Mouse (Mus musculus): ENCODE data around the gene A730071L15Rik. TPM values are rescaled to one million over a fixed set of nuclear protein-coding genes. Genes with fewer than 3 reads are reported as not detected.

The A730071L15Rik gene
- polyA plus RNA-seq, 2 experiments, result 0.30 to 0.48 TPM

- 90% methylated on average over 12 of the region's 12 CpGs for WGBS
- no peak for ATAC-seq (ENCODE audit: low FRiP score, low read depth)
- Histone ChIP-seq H3K36me3 (ENCODE audit: control insufficient read depth, insufficient read depth, low read length) (no peaks in the 10 kb centered on the region), H3K4me3 (replicated peaks; ENCODE audit: low read length) (no peak overlapping the region), H3K27ac (replicated peaks; ENCODE audit: low read depth, low read length) (no peak overlapping the region), H3K4me2 (replicated peaks; ENCODE audit: low read depth, low read length, severe bottlenecking) (no peak overlapping the region), H3K9ac (ENCODE audit: low read depth, low read length, severe bottlenecking) (no peak overlapping the region), H3K9me3 (ENCODE audit: control insufficient read depth, low read length) (no peaks in the 10 kb centered on the region), H3K27me3 (ENCODE audit: control insufficient read depth, insufficient read depth, low read length) (no peaks in the 10 kb centered on the region), H3K4me1 (ENCODE audit: control insufficient read depth, insufficient read depth, low read length) (no peaks in the 10 kb centered on the region)
- no peak for TF ChIP-seq POLR2A (IDR thresholded peaks at IDR 0.05; ENCODE audit: borderline replicate concordance, extremely low read depth, insufficient read depth, insufficient read length)
- DNase-seq (ENCODE audit: low spot score), result no peak
Measured at GRCm38 (mm10) chr11:6163706-6164105, 36.1 kb upstream of the A730071L15Rik start.

- ATAC-seq (ENCODE audit: low FRiP score, low read depth), result no peak
- DNase-seq (ENCODE audit: low spot score), result no peak
- Histone ChIP-seq H3K36me3 (ENCODE audit: control insufficient read depth, insufficient read depth, low read length) (no peaks in the 10 kb centered on the region), H3K9ac (ENCODE audit: low read depth, low read length, severe bottlenecking) (no peak overlapping the region), H3K9me3 (ENCODE audit: control insufficient read depth, low read length) (no peaks in the 10 kb centered on the region), H3K4me3 (replicated peaks; ENCODE audit: low read length) (no peak overlapping the region), H3K4me1 (ENCODE audit: control insufficient read depth, insufficient read depth, low read length) (no peaks in the 10 kb centered on the region), H3K4me2 (replicated peaks; ENCODE audit: low read depth, low read length, severe bottlenecking) (no peak overlapping the region), H3K27ac (replicated peaks; ENCODE audit: low read depth, low read length) (no peak overlapping the region), H3K27me3 (ENCODE audit: control insufficient read depth, insufficient read depth, low read length) (no peaks in the 10 kb centered on the region)
- no peak for TF ChIP-seq POLR2A (IDR thresholded peaks at IDR 0.05; ENCODE audit: borderline replicate concordance, extremely low read depth, insufficient read depth, insufficient read length)
- 93% methylated on average over 7 of the region's 7 CpGs for WGBS
Measured at GRCm38 (mm10) chr11:6164781-6165180, 35.0 kb upstream of the A730071L15Rik start.

GRCm38 (mm10) chr11:6165391-6166081 lies 34.3 kb upstream of the A730071L15Rik start:
- no peak overlapping the region for H3K4me3 ChIP-seq (replicated peaks; ENCODE audit: low read length)
- no peaks in the 10 kb centered on the region for H3K9me3 ChIP-seq (ENCODE audit: control insufficient read depth, low read length)
- H3K4me2 ChIP-seq (replicated peaks; ENCODE audit: low read depth, low read length, severe bottlenecking), result no peak overlapping the region
- H3K4me1 ChIP-seq (ENCODE audit: control insufficient read depth, insufficient read depth, low read length), result no peaks in the 10 kb centered on the region
- H3K27ac ChIP-seq (replicated peaks; ENCODE audit: low read depth, low read length), result no peak overlapping the region
- no peak overlapping the region for H3K9ac ChIP-seq (ENCODE audit: low read depth, low read length, severe bottlenecking)
- H3K27me3 ChIP-seq (ENCODE audit: control insufficient read depth, insufficient read depth, low read length), result no peaks in the 10 kb centered on the region
- no peaks in the 10 kb centered on the region for H3K36me3 ChIP-seq (ENCODE audit: control insufficient read depth, insufficient read depth, low read length)
- ATAC-seq (ENCODE audit: low FRiP score, low read depth), result no peak
- no peak for TF ChIP-seq POLR2A (IDR thresholded peaks at IDR 0.05; ENCODE audit: borderline replicate concordance, extremely low read depth, insufficient read depth, insufficient read length)
- 96% methylated on average over 7 of the region's 7 CpGs for WGBS
- DNase-seq (ENCODE audit: low spot score), result no peak

- ATAC-seq (ENCODE audit: low FRiP score, low read depth) (no peak), DNase-seq (ENCODE audit: low spot score) (no peak)
- no peak overlapping the region for H3K4me3 ChIP-seq (replicated peaks; ENCODE audit: low read length)
- no peak overlapping the region for H3K9ac ChIP-seq (ENCODE audit: low read depth, low read length, severe bottlenecking)
- no peak overlapping the region for H3K4me2 ChIP-seq (replicated peaks; ENCODE audit: low read depth, low read length, severe bottlenecking)
- H3K27me3 ChIP-seq (ENCODE audit: control insufficient read depth, insufficient read depth, low read length), result no peaks in the 10 kb centered on the region
- no peaks in the 10 kb centered on the region for H3K9me3 ChIP-seq (ENCODE audit: control insufficient read depth, low read length)
- no peaks in the 10 kb centered on the region for H3K36me3 ChIP-seq (ENCODE audit: control insufficient read depth, insufficient read depth, low read length)
- WGBS, result 93% methylated on average over 12 of the region's 12 CpGs
- TF ChIP-seq POLR2A (IDR thresholded peaks at IDR 0.05; ENCODE audit: borderline replicate concordance, extremely low read depth, insufficient read depth, insufficient read length), result no peak
- H3K27ac ChIP-seq (replicated peaks; ENCODE audit: low read depth, low read length), result no peak overlapping the region
- H3K4me1 ChIP-seq (ENCODE audit: control insufficient read depth, insufficient read depth, low read length), result no peaks in the 10 kb centered on the region
Measured at GRCm38 (mm10) chr11:6166351-6166750, 33.5 kb upstream of the A730071L15Rik start.

GRCm38 (mm10) chr11:6169041-6169663 lies 30.7 kb upstream of the A730071L15Rik start:
- Histone ChIP-seq H3K36me3 (ENCODE audit: control insufficient read depth, insufficient read depth, low read length) (no peaks in the 10 kb centered on the region), H3K4me1 (ENCODE audit: control insufficient read depth, insufficient read depth, low read length) (no peaks in the 10 kb centered on the region), H3K4me3 (replicated peaks; ENCODE audit: low read length) (no peak overlapping the region), H3K27ac (replicated peaks; ENCODE audit: low read depth, low read length) (no peak overlapping the region), H3K27me3 (ENCODE audit: control insufficient read depth, insufficient read depth, low read length) (no peaks in the 10 kb centered on the region), H3K9ac (ENCODE audit: low read depth, low read length, severe bottlenecking) (no peak overlapping the region), H3K4me2 (replicated peaks; ENCODE audit: low read depth, low read length, severe bottlenecking) (no peak overlapping the region), H3K9me3 (ENCODE audit: control insufficient read depth, low read length) (no peaks in the 10 kb centered on the region)
- WGBS, result 87% methylated on average over 2 of the region's 2 CpGs
- ATAC-seq (ENCODE audit: low FRiP score, low read depth) (no peak), DNase-seq (ENCODE audit: low spot score) (peak; percentile 56)
- no peak for TF ChIP-seq POLR2A (IDR thresholded peaks at IDR 0.05; ENCODE audit: borderline replicate concordance, extremely low read depth, insufficient read depth, insufficient read length)
